Mouse (Mus musculus) limb, embryonic 13.5 days (tissue): ENCODE results near the gene Pik3c2g. TPM values are rescaled to one million over a fixed set of nuclear protein-coding genes. Genes with fewer than 3 reads are reported as not detected.
"Not testable (repeated sequence)": the region's sequence is repeated elsewhere in the genome, so short reads cannot be mapped to it uniquely, and the experiment has no call there.

Source experiments
- ATAC-seq: fragments of 200-750 bp; cut with Nextera tagmentation; 2 replicates; pipeline ENCODE4 v1.8.0; 2017; ENCODE audit warnings: low read depth, moderate number of reproducible peaks, moderate TSS enrichment; ENCODE audit not compliant: low FRiP score
- H3K27ac ChIP-seq: fragments of 300-500 bp; sonication (generic); 2 replicates; pipeline ENCODE4 v1.5.1; 2015; ENCODE audit warnings: inconsistent platforms, mild to moderate bottlenecking, moderate library complexity
- H3K27me3 ChIP-seq: fragments of 300-500 bp; sonication (generic); 2 replicates; pipeline ENCODE4 v1.6.1; 2015; ENCODE audit warnings: mild to moderate bottlenecking, inconsistent platforms
- H3K36me3 ChIP-seq: fragments of 300-500 bp; sonication (generic); 2 replicates; pipeline ENCODE4 v1.6.1; 2015; ENCODE audit warnings: inconsistent platforms, mild to moderate bottlenecking, moderate library complexity
- H3K4me1 ChIP-seq: fragments of 300-500 bp; sonication (generic); 2 replicates; pipeline ENCODE4 v1.6.1; 2015; ENCODE audit warnings: inconsistent platforms
- H3K4me2 ChIP-seq: fragments of 300-500 bp; sonication (generic); replicated peaks from 2 replicates; pipeline ENCODE4 v1.6.1; 2015; ENCODE audit warnings: inconsistent platforms, mild to moderate bottlenecking, moderate library complexity
- H3K4me3 ChIP-seq: fragments of 300-500 bp; sonication (generic); 2 replicates; pipeline ENCODE4 v1.5.1; 2015; ENCODE audit warnings: moderate library complexity, mild to moderate bottlenecking, inconsistent platforms
- H3K9ac ChIP-seq: fragments of 300-500 bp; sonication (generic); 2 replicates; pipeline ENCODE4 v1.6.1; 2015; ENCODE audit warnings: mild to moderate bottlenecking, inconsistent platforms
- H3K9me3 ChIP-seq: fragments of 300-500 bp; sonication (generic); 2 replicates; pipeline ENCODE4 v1.6.1; 2016; ENCODE audit warnings: inconsistent platforms
- WGBS: fragments of 180-500 bp; shearing (Covaris S2); methylation state at CpG from one replicate; pipeline ENCODE4 v1.1.7; 2015; 5-methylcytosine and 5-hydroxymethylcytosine counted together
- polyA plus RNA-seq: library from polyadenylated mRNA; unstranded; fragments of >200 nt; fragmentation: Nextera tagmentation; extraction: Ambion mirVana; gene quantifications from 2 replicates; pipeline ENCODE4 v1.2.1, GENCODE M21; 2015

Gene Pik3c2g
- polyA plus RNA-seq, 1 experiment from 2014 or later, result 1.3 TPM

DNA sequence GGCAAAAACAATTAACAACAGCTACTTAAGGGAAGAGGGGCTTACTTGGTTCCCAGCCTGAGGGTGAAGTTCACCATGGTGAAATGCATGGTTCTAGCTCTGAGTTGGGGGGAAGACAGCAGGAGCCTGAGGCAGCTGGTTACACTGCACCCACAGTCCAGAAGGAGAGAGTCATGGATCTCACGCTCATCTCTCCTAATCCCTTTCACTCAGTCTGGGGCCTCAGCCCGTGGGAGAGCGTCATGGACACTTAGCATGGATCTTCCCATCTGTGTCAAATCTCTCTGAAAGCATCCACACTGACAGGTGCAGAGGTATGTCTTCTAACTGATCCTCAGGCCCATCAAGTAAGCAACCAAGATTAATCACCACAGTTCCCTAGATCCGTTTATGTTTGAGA lies 320.1 kb downstream of the Pik3c2g start:
- WGBS, result 68% methylated on average over 4 of the region's 4 CpGs
- no peak for ATAC-seq
- peaks cover 8% of the 10 kb centered on the region; the same call in 1 of the 2 replicates for H3K4me1 ChIP-seq
- H3K4me2 ChIP-seq, result no peak overlapping the region
- H3K27me3 ChIP-seq, result no peaks in the 10 kb centered on the region
- H3K36me3 ChIP-seq, result no peaks in the 10 kb centered on the region
- no peak overlapping the region for H3K9ac ChIP-seq
- no peaks in the 10 kb centered on the region for H3K9me3 ChIP-seq
- no peak overlapping the region for H3K27ac ChIP-seq
- H3K4me3 ChIP-seq, result no peak overlapping the region

DNA sequence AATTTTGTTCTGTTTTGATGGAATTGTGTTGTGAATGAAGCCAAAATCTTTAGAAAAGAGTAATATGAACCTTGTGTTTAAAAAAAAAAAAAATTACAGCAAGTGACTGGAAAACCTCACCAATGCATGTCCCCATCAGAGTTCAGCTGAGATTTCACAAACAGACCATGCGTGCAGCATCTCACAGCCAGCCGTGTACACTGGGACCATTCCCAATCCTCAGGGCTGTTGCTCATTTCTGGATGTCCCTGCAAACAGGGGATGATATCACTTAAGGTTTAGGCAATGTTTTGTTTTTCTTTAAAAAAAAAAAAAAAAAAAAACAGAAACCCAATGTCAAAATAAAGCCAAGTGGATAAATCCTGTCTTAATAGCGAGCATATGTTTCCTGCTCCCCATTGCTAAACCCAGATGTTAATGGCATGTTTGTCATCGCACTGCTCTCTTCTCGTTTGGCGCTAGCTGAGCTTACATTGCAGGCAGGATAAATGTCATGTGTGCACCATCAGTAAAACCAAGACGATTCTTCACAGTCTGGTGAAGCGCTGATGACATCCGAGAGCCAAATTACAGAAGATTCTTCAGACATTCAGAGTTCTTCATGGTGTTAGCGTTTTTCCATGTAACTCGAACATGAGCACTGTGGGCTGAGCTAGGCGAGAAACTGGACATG lies 322.1 kb downstream of the Pik3c2g start:
- 34% methylated on average over 12 of the region's 12 CpGs for WGBS
- Histone ChIP-seq H3K9ac (no peak overlapping the region), H3K27me3 (no peaks in the 10 kb centered on the region), H3K4me3 (no peak overlapping the region), H3K27ac (no peak overlapping the region), H3K4me1 (peaks cover 8% of the 10 kb centered on the region; the same call in 1 of the 2 replicates), H3K36me3 (no peaks in the 10 kb centered on the region), H3K9me3 (no peaks in the 10 kb centered on the region), H3K4me2 (peak overlapping the region; percentile 45)
- peak; percentile 72 for ATAC-seq

DNA sequence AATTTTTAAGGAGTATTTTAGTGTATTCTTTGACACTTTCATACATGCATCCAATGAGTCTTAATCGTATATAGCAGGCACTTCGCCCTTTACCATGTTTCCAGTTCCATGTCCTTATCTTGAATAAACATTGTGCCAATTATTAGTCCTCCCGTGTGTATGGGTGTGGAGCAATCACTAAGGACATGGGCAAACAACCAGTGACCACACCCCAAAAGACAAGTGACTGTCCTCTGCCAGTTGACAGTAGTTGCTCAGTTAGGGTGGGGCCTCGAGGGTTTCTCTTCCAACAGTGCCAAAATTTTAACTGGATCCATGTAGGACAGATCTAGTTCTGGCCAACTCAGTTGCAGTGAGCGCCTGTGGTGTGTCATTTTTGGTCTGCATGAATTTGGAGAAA lies 341.7 kb downstream of the Pik3c2g start:
- Histone ChIP-seq H3K4me1 (no peaks in the 10 kb centered on the region), H3K27me3 (no peaks in the 10 kb centered on the region), H3K4me2 (no peak overlapping the region), H3K27ac (no peak overlapping the region), H3K9ac (no peak overlapping the region), H3K4me3 (no peak overlapping the region), H3K9me3 (no peaks in the 10 kb centered on the region), H3K36me3 (no peaks in the 10 kb centered on the region)
- 89% methylated on average over 5 of the region's 5 CpGs for WGBS
- ATAC-seq, result no peak

DNA sequence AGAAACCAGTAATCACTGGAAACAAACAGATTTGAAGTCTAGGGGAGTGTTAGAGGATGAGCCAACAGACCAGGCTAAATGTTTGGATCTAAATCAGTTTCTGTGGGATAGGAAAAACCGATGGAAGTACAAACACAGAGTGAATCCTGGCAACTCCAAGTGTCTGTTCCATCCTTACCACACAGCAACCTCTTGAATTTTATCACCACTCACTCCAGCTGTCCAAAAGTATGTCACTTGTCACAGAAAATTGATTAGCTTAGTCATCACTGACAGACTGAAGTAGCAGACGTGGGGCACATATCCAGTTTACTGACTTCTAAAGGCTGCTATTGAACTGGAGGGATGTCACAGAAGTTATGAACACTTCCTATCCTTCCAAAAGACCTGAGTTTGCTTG lies 347.8 kb downstream of the Pik3c2g start:
- Histone ChIP-seq H3K9me3 (no peaks in the 10 kb centered on the region), H3K4me2 (no peak overlapping the region), H3K4me1 (no peaks in the 10 kb centered on the region), H3K9ac (no peak overlapping the region), H3K4me3 (no peak overlapping the region), H3K27ac (no peak overlapping the region), H3K27me3 (no peaks in the 10 kb centered on the region), H3K36me3 (no peaks in the 10 kb centered on the region)
- WGBS, result 58% methylated on average over 2 of the region's 2 CpGs
- ATAC-seq, result no peak

DNA sequence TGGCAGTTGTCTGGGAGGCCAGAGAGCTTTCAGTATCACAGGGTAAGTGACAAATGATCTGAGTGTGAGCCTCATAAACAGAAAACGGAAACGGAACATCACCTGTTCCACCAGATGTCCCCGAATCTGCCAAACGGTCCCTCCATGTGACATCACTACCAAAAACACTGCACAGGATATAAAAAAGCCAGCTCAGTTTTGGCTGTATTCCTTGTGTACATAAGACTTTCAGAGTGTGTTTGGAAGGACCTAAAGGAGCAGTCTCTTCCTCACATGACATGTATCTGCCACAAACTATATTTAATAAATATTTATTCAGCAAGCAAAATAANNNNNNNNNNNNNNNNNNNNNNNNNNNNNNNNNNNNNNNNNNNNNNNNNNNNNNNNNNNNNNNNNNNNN lies 350.6 kb downstream of the Pik3c2g start:
- not testable (repeated sequence) for H3K27ac ChIP-seq, ATAC-seq, H3K9me3 ChIP-seq, H3K36me3 ChIP-seq, H3K4me2 ChIP-seq, H3K4me3 ChIP-seq, H3K4me1 ChIP-seq, H3K9ac ChIP-seq, H3K27me3 ChIP-seq
- 81% methylated on average over 4 of the region's 4 CpGs for WGBS

DNA sequence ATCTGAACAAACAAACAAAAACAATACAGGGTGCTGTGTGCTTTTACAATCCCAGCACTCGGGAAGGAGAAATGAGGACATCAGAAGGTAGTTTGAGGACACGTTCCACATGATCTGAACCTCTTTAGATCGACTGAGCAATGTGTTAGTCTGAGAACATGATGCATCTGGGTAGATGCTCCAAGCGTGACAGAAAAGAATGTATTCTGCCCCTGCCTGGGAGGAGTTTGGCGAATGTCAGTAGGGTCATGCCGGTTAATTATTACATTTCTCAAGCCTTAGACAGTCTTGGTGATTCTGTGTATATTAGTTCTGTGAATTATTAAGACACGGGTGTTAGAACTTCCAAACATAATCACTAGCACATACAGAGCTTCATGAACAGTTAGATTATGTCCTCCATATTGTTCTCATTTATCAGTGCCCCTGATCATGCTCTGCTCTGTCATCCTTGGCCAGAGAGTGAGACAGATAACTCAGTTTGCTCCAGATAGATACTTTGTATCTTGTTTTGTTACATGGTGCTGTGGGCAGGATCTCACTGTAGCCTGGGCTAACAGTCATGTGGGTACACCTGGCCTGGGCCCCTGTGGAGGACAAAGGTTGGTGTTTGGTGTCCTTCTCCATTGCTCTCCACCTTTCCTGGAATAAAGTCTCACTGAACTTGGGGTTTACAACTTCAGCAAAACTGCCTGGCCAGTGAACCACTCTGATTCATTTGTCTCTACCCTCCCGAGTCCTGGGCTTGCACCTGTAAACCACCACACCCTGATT lies 360.3 kb downstream of the Pik3c2g start:
- no peaks in the 10 kb centered on the region for H3K4me1 ChIP-seq
- no peaks in the 10 kb centered on the region for H3K27me3 ChIP-seq
- H3K27ac ChIP-seq, result no peak overlapping the region
- H3K4me3 ChIP-seq, result no peak overlapping the region
- no peak overlapping the region for H3K9ac ChIP-seq
- H3K9me3 ChIP-seq, result no peaks in the 10 kb centered on the region; the same call in 1 of the 2 replicates
- WGBS, result 84% methylated on average over 8 of the region's 8 CpGs
- no peak overlapping the region for H3K4me2 ChIP-seq
- no peak for ATAC-seq
- H3K36me3 ChIP-seq, result no peaks in the 10 kb centered on the region

DNA sequence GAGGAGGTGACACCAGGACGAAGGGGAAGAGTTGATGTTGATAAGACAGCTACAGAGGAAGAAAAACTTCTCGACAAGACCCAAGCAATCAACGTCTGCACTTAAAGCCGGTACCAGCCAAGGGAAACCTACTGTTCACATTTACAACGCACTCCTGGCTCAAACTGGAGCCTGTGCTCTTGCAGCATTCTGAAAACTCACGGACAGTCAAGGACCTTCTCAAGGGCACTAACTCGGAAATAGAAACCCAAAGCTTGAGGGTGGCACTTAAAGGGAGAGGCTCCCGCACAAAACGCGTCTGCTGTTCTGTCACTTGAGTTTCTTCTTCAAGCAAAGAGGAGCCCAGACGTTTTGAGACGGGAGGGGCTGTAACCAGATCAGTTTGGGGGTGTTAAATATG lies 366.6 kb downstream of the Pik3c2g start:
- Histone ChIP-seq H3K4me2 (no peak overlapping the region), H3K36me3 (no peaks in the 10 kb centered on the region), H3K9me3 (no peaks in the 10 kb centered on the region), H3K4me1 (no peaks in the 10 kb centered on the region), H3K4me3 (no peak overlapping the region), H3K27ac (no peak overlapping the region), H3K27me3 (no peaks in the 10 kb centered on the region), H3K9ac (no peak overlapping the region)
- WGBS, result 80% methylated on average over 12 of the region's 12 CpGs
- no peak for ATAC-seq

DNA sequence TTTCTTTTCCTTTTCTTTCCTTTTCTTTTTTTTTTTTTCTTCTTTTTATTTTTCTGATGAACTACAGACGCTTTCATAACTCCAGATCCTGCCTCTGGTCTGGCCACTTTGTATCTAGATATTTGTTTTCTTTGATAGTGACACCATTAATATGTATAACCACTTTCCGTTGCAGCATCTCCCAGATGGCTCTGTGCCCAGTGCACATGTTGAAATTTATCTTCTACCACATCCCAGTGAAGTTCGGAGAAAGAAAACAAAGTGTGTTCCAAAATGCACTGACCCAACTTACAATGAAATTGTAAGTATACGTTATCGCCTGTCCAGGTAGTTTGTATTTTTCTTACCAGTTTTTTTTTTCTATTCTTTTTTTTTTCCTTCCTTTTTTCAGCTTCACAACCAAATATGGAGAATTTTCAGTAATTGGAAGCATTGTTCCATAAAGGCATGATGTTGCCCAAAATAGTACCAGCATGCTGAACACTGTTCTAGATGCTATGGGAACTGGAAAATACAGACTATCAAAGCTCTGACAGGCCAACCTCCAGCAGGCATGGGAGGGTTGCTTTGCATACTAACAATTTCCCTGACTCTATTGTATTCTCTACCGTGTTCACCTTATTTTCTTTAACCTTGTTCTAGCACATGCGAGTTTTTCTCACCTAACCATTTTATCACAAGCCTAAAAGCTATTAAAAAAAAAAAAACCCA lies 370.7 kb downstream of the Pik3c2g start:
- ATAC-seq, result no peak
- Histone ChIP-seq H3K9ac (no peak overlapping the region), H3K27me3 (no peaks in the 10 kb centered on the region), H3K27ac (no peak overlapping the region), H3K4me1 (no peaks in the 10 kb centered on the region), H3K36me3 (no peaks in the 10 kb centered on the region), H3K4me2 (no peak overlapping the region), H3K4me3 (no peak overlapping the region), H3K9me3 (no peaks in the 10 kb centered on the region)
- 79% methylated on average over 7 of the region's 7 CpGs for WGBS

DNA sequence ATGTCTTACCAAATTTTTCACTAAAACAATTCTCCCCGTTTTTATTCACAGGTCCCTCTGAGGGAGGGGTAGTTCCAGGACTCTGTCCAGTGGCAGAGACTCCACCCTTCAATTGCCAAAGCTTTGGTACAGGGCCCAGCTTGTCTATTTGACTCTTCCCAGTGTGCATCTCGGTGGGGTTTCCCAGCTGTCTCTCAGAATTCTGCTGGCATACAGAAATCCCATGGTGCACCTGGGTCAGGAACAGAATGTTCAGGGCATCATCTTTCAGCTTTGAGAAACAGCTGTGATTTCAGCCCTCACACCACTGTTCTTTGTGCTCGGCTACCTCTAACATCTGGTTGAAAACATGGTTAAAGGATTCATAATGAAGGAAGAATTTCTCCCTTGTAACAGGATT lies 376.8 kb downstream of the Pik3c2g start:
- Histone ChIP-seq H3K9me3 (no peaks in the 10 kb centered on the region), H3K4me1 (no peaks in the 10 kb centered on the region; the same call in 1 of the 2 replicates), H3K27ac (no peak overlapping the region), H3K4me2 (no peak overlapping the region), H3K36me3 (no peaks in the 10 kb centered on the region), H3K4me3 (no peak overlapping the region), H3K27me3 (no peaks in the 10 kb centered on the region), H3K9ac (no peak overlapping the region)
- 56% methylated on average over 3 of the region's 3 CpGs for WGBS
- no peak for ATAC-seq

DNA sequence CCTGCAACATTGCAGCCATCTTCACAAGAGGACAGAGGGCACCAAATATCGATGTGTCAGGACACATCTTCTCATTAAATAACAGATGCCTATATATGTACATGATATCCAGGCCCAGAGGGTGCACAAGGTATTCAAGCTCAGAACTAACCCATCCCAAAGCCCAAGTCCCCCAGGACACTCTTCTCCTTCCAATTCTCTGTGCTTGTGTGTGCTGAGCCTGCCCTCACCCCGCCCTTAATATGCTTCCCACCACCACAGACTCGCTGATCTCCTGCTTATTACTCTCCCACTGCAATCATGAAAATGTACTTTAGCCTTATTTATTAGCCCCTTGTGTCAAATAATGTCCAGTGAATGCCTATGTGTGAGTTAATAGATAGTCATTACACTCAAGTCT lies 377.9 kb downstream of the Pik3c2g start:
- no peak overlapping the region for H3K4me2 ChIP-seq
- H3K4me3 ChIP-seq, result no peak overlapping the region
- no peaks in the 10 kb centered on the region for H3K36me3 ChIP-seq
- H3K27me3 ChIP-seq, result no peaks in the 10 kb centered on the region
- no peak for ATAC-seq
- no peaks in the 10 kb centered on the region; the same call in 1 of the 2 replicates for H3K4me1 ChIP-seq
- no peak overlapping the region for H3K27ac ChIP-seq
- WGBS, result 73% methylated on average over 3 of the region's 3 CpGs
- no peaks in the 10 kb centered on the region for H3K9me3 ChIP-seq
- H3K9ac ChIP-seq, result no peak overlapping the region

DNA sequence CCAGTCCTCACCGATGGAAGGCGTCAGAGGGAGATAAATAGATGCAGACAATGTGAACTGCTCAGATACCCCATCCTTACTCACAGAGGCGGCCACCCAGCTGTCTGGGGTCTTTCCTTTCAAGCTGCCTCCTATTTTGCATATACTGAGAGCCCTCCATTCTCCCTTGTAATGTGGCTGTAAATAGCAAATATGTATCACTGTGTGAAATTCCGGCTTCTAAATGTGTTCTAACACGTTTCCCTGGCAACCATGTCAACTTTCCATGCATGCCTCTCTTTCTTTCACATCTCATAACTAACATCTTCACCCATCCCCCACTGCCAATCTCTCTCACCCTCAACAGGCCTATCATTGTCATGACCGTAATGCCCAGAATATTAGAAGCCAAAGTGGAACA lies 379.7 kb downstream of the Pik3c2g start:
- Histone ChIP-seq H3K9ac (no peak overlapping the region), H3K9me3 (no peaks in the 10 kb centered on the region), H3K4me3 (no peak overlapping the region), H3K27me3 (no peaks in the 10 kb centered on the region), H3K4me2 (no peak overlapping the region), H3K27ac (no peak overlapping the region), H3K4me1 (no peaks in the 10 kb centered on the region; the same call in 1 of the 2 replicates), H3K36me3 (no peaks in the 10 kb centered on the region)
- no peak for ATAC-seq
- WGBS, result 68% methylated on average over 6 of the region's 6 CpGs

DNA sequence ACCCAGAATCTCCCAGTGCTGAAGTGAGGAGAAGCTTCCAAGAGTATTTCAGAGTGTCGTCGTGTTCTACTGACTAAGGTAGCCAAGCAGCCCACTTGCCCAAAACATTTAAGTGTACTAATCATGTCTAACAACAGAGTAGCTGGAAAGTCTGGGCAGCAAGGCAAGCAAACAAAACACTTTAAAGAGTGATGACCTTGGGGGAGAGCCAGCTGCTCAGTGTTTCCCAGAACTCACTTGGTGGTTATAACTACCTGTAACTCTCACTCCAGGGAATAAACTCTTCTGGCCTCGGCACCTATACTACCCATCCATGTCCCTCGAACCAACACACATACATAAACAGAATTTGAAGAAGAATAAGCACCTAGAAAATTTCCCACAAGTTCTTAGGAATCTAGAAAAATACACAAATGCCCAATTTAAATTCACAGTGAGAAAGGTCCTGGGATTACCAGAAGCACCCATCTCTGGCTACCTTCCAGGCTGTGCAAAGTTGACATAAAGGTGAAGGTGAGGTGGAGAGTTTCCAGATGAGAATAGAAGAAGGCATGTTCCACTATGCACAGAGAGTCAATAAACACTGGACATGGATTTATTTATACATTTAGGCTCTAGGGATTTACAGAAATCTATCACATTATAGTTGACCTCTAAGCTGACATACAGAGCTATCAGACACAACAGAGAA lies 384.7 kb downstream of the Pik3c2g start:
- no peak overlapping the region for H3K9ac ChIP-seq
- H3K4me1 ChIP-seq, result no peaks in the 10 kb centered on the region
- 86% methylated on average over 4 of the region's 4 CpGs for WGBS
- H3K36me3 ChIP-seq, result no peaks in the 10 kb centered on the region
- no peak for ATAC-seq
- no peaks in the 10 kb centered on the region for H3K9me3 ChIP-seq
- H3K4me3 ChIP-seq, result no peak overlapping the region
- H3K27me3 ChIP-seq, result no peaks in the 10 kb centered on the region
- H3K27ac ChIP-seq, result no peak overlapping the region
- H3K4me2 ChIP-seq, result no peak overlapping the region
